Mouse (Mus musculus) liver, adult 2 months (tissue): Measurements from ENCODE around the gene 9130023H24Rik. TPM values are rescaled to one million over a fixed set of nuclear protein-coding genes. Genes with fewer than 3 reads are reported as not detected.
A peak's percentile ranks its signal among the peaks of the same experiment; 100 is the strongest.

Experiments
- DNase-seq: peaks from one replicate; pipeline ENCODE4 v3.0.0-alpha.2; 2011; ENCODE audit warnings: low read depth, low spot score; ENCODE audit errors: extremely low read depth
- H3K27ac ChIP-seq: fragments of 200-500 bp; replicated peaks from 2 replicates; pipeline ENCODE4 v1.5.1; 2012; ENCODE audit warnings: low read depth, mild to moderate bottlenecking, control low read depth, inconsistent platforms, low read length; ENCODE audit not compliant: insufficient read depth
- H3K27me3 ChIP-seq: fragments of 200-500 bp; 2 replicates; pipeline ENCODE4 v1.6.1; 2012; ENCODE audit warnings: mild to moderate bottlenecking, moderate library complexity, low read length, inconsistent platforms; ENCODE audit not compliant: control insufficient read depth, insufficient read depth
- H3K36me3 ChIP-seq: fragments of 200-500 bp; 2 replicates; pipeline ENCODE4 v1.6.1; 2012; ENCODE audit warnings: low read length, inconsistent platforms; ENCODE audit not compliant: control insufficient read depth, insufficient read depth
- H3K4me1 ChIP-seq: fragments of 200-500 bp; 2 replicates; pipeline ENCODE4 v1.6.1; 2011; ENCODE audit warnings: low read length; ENCODE audit not compliant: control insufficient read depth, insufficient read depth
- H3K4me3 ChIP-seq: fragments of 200-500 bp; 2 replicates; pipeline ENCODE4 v1.5.1; 2011; ENCODE audit warnings: low read depth, mild to moderate bottlenecking, control low read depth, low read length, moderate library complexity; ENCODE audit not compliant: insufficient read depth
- H3K79me2 ChIP-seq: fragments of 200-500 bp; 2 replicates; pipeline ENCODE4 v1.6.1; 2012; ENCODE audit warnings: inconsistent platforms, mild to moderate bottlenecking, low read length, moderate library complexity; ENCODE audit not compliant: control insufficient read depth, insufficient read depth
- H3K9ac ChIP-seq: fragments of 200-500 bp; 2 replicates; pipeline ENCODE4 v1.6.1; 2012; ENCODE audit warnings: low read depth, mild to moderate bottlenecking, control low read depth, inconsistent platforms, low read length
- CTCF ChIP-seq: fragments of 200-500 bp; IDR thresholded peaks from 2 replicates; pipeline ENCODE4 v1.5.1; 2011; ENCODE audit warnings: low read depth, low read length, control low read depth
- POLR2A ChIP-seq: fragments of 200-500 bp; IDR thresholded peaks from 2 replicates; pipeline ENCODE4 v1.6.1; 2011; ENCODE audit warnings: low read length, control low read depth; ENCODE audit not compliant: insufficient read depth; ENCODE audit errors: extremely low read depth
- WGBS: fragments of 180-500 bp; shearing (Covaris S2); methylation state at CpG from one replicate; pipeline ENCODE4 v1.1.7; 2018; 5-methylcytosine and 5-hydroxymethylcytosine counted together
- polyA plus RNA-seq: library from polyadenylated mRNA; depleted of rRNA; stranded (reverse); fragments of >200 nt; gene quantifications from 2 replicates; pipeline ENCODE4 v1.2.3, GENCODE M21; 2012
- total RNA-seq: library from RNA; depleted of rRNA; stranded (reverse); fragments of >200 nt; gene quantifications from 2 replicates; pipeline ENCODE4 v1.2.3, GENCODE M21; 2014

Gene 9130023H24Rik
- total and polyA plus RNA-seq, 2 experiments, result 1.4 to 2.4 TPM

DNA sequence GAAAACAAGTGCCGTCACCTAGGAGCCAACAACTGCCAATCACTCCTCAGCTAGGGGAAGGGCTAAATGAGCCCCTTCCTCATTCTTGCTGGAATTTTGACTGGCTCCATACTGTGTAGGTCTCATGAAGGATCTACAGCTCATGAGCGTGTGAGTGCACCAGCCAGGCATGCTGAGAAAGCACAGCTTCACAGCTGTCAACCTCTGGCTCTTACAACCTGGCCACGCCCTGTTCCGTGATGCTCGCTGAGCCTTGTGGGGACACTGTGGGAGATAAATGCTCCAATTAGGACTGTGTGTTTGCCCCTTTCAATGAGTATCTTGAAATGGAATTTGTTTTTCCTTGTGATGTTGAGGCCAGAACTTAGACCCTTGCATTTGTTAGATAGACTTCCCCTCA, 12.2 kb upstream of the 9130023H24Rik start:
- H3K9ac ChIP-seq, result no peak overlapping the region
- TF ChIP-seq CTCF (no peak), POLR2A (no peak)
- no peaks in the 10 kb centered on the region for H3K4me1 ChIP-seq
- no peak for DNase-seq
- WGBS, result 87% methylated on average over 5 of the region's 5 CpGs
- no peaks in the 10 kb centered on the region for H3K79me2 ChIP-seq
- no peaks in the 10 kb centered on the region; the same call in 1 of the 2 replicates for H3K36me3 ChIP-seq
- H3K27ac ChIP-seq, result no peak overlapping the region
- no peak overlapping the region for H3K4me3 ChIP-seq
- H3K27me3 ChIP-seq, result peaks cover 7% of the 10 kb centered on the region; the same call in 1 of the 2 replicates

DNA sequence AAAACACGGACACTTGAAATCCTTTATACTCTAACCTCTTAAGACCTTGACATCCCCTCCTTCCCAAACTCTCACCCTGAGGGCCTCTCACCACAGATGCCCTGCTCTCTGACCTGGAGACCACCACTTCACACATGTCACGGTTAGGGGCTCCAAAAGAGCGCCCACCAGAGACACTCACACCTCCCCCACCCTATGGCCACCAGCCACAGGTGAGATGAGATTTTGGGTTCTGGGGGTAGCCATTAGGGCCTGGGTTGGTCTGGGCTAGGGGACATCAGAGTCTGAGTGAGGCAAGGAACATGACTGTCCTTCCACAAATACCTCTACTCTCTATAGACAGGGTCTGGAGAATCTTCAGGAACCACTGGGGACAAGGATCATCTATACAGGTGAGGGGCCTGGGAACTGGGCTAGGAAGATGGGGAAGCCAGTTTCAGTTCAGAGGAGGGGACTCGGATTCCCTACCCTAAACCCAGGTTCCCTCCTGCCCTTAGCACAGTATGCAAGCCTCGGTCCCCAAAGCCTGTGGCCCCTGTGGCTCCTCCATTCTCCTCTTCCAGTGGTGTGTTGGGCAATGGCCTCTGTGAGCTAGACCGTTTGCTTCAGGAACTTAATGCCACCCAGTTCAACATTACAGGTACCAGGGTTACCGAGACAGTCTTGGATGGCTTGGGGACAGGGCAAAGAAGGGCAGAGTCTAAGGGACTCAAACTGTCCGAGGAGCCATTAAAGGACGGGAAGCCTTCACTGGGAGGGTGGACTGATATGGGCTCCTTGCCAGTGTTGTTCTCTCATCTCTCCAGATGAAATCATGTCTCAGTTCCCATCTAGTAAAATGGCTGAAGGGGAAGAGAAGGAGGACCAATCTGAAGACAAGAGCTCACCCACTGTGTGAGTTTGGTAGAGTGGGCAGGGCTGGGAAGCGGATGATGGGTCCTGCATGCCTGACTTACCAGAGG, 10.5 kb upstream of the 9130023H24Rik start:
- H3K27me3 ChIP-seq, result peaks cover 7% of the 10 kb centered on the region; the same call in 1 of the 2 replicates
- DNase-seq, result no peak
- no peaks in the 10 kb centered on the region for H3K4me1 ChIP-seq
- H3K4me3 ChIP-seq, result no peak overlapping the region
- 79% methylated on average over 10 of the region's 10 CpGs for WGBS
- no peak overlapping the region for H3K27ac ChIP-seq
- TF ChIP-seq CTCF (no peak), POLR2A (no peak)
- no peaks in the 10 kb centered on the region for H3K79me2 ChIP-seq
- no peak overlapping the region for H3K9ac ChIP-seq
- peaks cover 3% of the 10 kb centered on the region; the same call in 1 of the 2 replicates for H3K36me3 ChIP-seq

- H3K4me3 ChIP-seq, result peak overlapping the region; percentile 56
- peaks cover 3% of the 10 kb centered on the region; the same call in 1 of the 2 replicates for H3K36me3 ChIP-seq
- H3K27ac ChIP-seq, result peak overlapping the region; percentile 52; the same call in 1 of the 2 replicates
- no peaks in the 10 kb centered on the region for H3K4me1 ChIP-seq
- no peaks in the 10 kb centered on the region for H3K79me2 ChIP-seq
- peak; percentile 35 for TF ChIP-seq CTCF
- TF ChIP-seq POLR2A, result no peak
- H3K27me3 ChIP-seq, result peaks cover 3% of the 10 kb centered on the region; the same call in 1 of the 2 replicates
- peak overlapping the region; percentile 51; the same call in 1 of the 2 replicates for H3K9ac ChIP-seq
- 5% methylated on average over 13 of the region's 13 CpGs for WGBS
- peak; percentile 36 for DNase-seq
Measured at GRCm38 (mm10) chr7:128247443-128247842, 9.6 kb upstream of the 9130023H24Rik start.

DNA sequence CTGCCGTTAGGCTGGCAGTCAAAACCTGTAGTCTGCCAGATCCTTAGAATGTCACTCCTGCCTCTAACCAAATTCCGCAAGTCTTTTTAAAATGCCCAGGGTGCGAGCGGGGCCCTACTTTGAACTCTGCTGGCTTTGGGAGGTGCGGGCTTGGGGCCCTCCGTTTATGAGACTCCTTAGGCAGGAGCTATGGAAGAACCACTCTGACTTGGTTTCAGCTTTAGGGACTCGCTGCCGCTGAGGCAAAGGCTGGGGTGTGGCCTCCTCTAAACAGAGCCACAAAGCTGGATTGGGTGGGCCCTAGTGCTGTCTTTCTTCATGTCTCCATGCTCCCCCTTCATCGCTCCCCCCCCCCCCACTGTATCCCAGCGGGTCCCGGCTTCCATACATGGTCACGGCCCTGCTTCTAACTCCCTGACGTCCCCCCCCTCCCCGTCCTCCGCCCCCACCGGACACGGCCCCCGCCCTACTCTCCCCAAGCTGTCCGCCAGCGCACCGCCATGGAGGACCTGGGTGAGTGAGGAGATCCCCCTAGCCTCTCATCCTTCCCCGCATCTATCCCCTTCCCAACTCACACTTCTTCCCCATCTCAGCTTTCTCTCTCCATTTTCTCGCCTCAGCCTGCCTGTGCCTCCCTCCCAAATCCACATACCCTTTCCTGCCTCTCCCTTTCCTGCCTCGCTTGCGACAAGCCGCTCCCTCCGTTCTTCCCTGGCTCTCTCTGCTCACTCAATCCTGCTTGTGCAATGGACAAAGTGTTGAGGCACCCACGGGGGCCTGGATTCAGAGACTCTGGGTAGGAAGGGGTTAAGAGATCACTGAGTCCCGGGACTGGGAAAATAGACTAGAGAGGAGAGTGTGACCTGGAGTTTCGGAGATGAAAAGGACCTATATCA, 8.9 kb upstream of the 9130023H24Rik start, which contains the start of gene Tgfb1i1:
TSS of gene Tgfb1i1 (plus strand) at position 317 of the 896 bp plus-strand sequence.
- no peaks in the 10 kb centered on the region for H3K79me2 ChIP-seq
- TF ChIP-seq CTCF, result no peak
- TF ChIP-seq POLR2A, result 0 out of 2 replicates have a peak, but pooled peaks have one; percentile 26
- no peak for DNase-seq
- peaks cover 3% of the 10 kb centered on the region; the same call in 1 of the 2 replicates for H3K36me3 ChIP-seq
- 14% methylated on average over 22 of the region's 30 CpGs for WGBS
- H3K27me3 ChIP-seq, result no peaks in the 10 kb centered on the region
- H3K27ac ChIP-seq, result peak within 1 kb of the TSS; percentile 53
- peak within 1 kb of the TSS; percentile 56 for H3K4me3 ChIP-seq
- peak within 1 kb of the TSS; percentile 51 for H3K9ac ChIP-seq
- no peaks in the 10 kb centered on the region for H3K4me1 ChIP-seq

DNA sequence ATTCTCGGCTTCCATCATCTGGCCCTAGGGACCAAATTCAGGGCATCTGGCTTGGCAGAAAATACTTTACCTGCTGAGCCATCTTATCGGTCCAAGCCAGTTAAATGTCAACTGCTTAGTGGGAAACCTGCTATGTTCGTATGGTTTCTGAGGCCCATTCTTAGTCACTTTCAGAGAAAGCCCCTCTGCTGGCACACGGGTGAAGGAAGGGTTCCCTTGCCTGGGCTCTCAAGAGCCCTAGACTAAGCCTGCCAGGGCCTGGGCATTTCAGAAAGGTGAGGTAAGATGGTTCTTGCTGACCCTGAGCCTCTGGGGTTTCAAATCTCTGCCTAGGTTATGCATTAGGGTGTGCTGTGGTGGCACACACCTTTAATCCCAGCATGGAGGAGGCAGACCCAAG, 7.7 kb upstream of the 9130023H24Rik start:
- 93% methylated on average over 4 of the region's 4 CpGs for WGBS
- Histone ChIP-seq H3K4me1 (no peaks in the 10 kb centered on the region), H3K9ac (no peak overlapping the region), H3K4me3 (no peak overlapping the region), H3K27ac (no peak overlapping the region), H3K27me3 (no peaks in the 10 kb centered on the region), H3K36me3 (peaks cover 3% of the 10 kb centered on the region; the same call in 1 of the 2 replicates), H3K79me2 (no peaks in the 10 kb centered on the region)
- no peak for TF ChIP-seq POLR2A
- TF ChIP-seq CTCF, result no peak
- no peak for DNase-seq
